Mouse (Mus musculus) forebrain, embryonic 11.5 days (tissue): ENCODE measurements around the gene Tmem87b. TPM values are rescaled to one million over a fixed set of nuclear protein-coding genes. Genes with fewer than 3 reads are reported as not detected.
A peak's percentile ranks its signal among the peaks of the same experiment; 100 is the strongest.

Experiments used
- ATAC-seq: fragments of 200-750 bp; cut with Nextera tagmentation; replicated peaks from 2 replicates; pipeline ENCODE4 v1.8.0; 2017; ENCODE audit warnings: moderate TSS enrichment; ENCODE audit not compliant: low FRiP score
- DNase-seq: peaks from one replicate; pipeline ENCODE4 v3.0.0-alpha.2; 2017; ENCODE audit warnings: low spot score
- H3K27ac ChIP-seq: fragments of 300-500 bp; sonication (generic); 2 replicates; pipeline ENCODE4 v1.5.1; 2014; ENCODE audit warnings: low read depth, low read length
- H3K27me3 ChIP-seq: fragments of 300-500 bp; sonication (generic); 2 replicates; pipeline ENCODE4 v1.6.1; 2014; ENCODE audit warnings: mild to moderate bottlenecking, low read length, mixed read lengths; ENCODE audit not compliant: control insufficient read depth, insufficient read depth
- H3K36me3 ChIP-seq: fragments of 300-500 bp; sonication (generic); 2 replicates; pipeline ENCODE4 v1.6.1; 2014; ENCODE audit warnings: mild to moderate bottlenecking, low read length, moderate library complexity, mixed read lengths; ENCODE audit not compliant: control insufficient read depth, insufficient read depth
- H3K4me1 ChIP-seq: fragments of 300-500 bp; sonication (generic); replicated peaks from 2 replicates; pipeline ENCODE4 v1.6.1; 2014; ENCODE audit warnings: low read length, mixed read lengths; ENCODE audit not compliant: control insufficient read depth, insufficient read depth
- H3K4me2 ChIP-seq: fragments of 300-500 bp; sonication (generic); 2 replicates; pipeline ENCODE4 v1.6.1; 2014; ENCODE audit warnings: low read depth, mild to moderate bottlenecking, low read length, moderate library complexity, mixed read lengths; ENCODE audit not compliant: severe bottlenecking
- H3K4me3 ChIP-seq: fragments of 300-500 bp; sonication (generic); 2 replicates; pipeline ENCODE4 v1.5.1; 2014; ENCODE audit warnings: low read depth, low read length
- H3K9ac ChIP-seq: fragments of 300-500 bp; sonication (generic); 2 replicates; pipeline ENCODE4 v1.6.1; 2014; ENCODE audit warnings: low read length
- H3K9me3 ChIP-seq: fragments of 300-500 bp; sonication (generic); 2 replicates; pipeline ENCODE4 v1.6.1; 2016; ENCODE audit warnings: low read length, mixed read lengths; ENCODE audit not compliant: control insufficient read depth
- WGBS: fragments of 180-500 bp; shearing (Covaris S2); extraction: QIAGEN DNeasy Blood & Tissue Kit; methylation state at CpG from one replicate; pipeline ENCODE4 v1.1.7; 2014; 5-methylcytosine and 5-hydroxymethylcytosine counted together
- polyA plus RNA-seq: library from polyadenylated mRNA; unstranded; fragments of >200 nt; fragmentation: Nextera tagmentation; extraction: Ambion mirVana; gene quantifications from 2 replicates; pipeline ENCODE4 v1.2.1, GENCODE M21; 2014

The Tmem87b gene
- polyA plus RNA-seq, 1 experiment from 2014 or later = 24.2 TPM

DNA sequence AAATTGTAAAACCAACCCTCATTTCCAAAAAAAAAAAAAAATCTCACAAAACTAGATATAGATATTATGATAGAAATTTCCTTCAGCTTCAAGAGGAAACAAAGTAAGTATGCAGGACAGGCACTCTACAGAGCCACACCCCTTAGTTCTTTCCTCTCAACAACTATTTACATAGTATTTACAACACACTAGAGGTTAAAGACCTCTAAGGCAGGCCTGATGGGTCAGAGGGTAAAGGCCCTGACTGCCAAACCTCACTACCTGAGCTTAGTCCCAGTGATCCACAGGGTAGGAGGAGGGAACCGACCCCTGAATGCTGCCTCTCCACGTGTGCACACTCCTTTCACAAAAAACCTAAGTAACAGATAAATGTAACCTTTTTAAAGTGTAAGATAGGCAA is 5.2 kb upstream of the Tmem87b start:
- Histone ChIP-seq H3K27me3 (no peaks in the 10 kb centered on the region), H3K9ac (no peak overlapping the region), H3K27ac (no peak overlapping the region), H3K9me3 (no peaks in the 10 kb centered on the region), H3K4me2 (no peak overlapping the region), H3K36me3 (no peaks in the 10 kb centered on the region), H3K4me1 (no peaks in the 10 kb centered on the region), H3K4me3 (no peak overlapping the region)
- no peak for DNase-seq
- WGBS = 37% methylated on average over 2 of the region's 2 CpGs
- no peak for ATAC-seq

DNA sequence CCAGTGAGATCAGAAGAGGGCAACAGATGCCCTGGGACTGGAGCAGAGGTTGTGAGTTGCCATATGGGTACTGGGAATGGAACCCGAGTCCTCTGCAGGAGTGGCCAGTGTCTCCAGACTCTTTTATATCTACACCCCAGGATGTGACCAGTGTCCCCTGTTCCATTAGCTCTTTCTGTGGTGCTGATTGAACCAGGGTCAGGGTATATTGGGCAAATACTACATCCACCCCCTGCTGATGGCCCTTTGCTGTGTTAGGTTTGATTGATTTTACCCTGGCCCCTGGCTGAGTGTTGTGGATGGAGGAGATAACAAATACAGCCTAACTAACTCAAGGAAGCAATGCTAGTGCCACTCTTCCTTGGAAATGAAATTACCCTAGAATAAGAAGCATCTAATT is 1.6 kb upstream of the Tmem87b start:
- H3K9ac ChIP-seq = no peak overlapping the region
- no peaks in the 10 kb centered on the region for H3K4me1 ChIP-seq
- H3K36me3 ChIP-seq = no peaks in the 10 kb centered on the region
- no peak overlapping the region for H3K4me3 ChIP-seq
- H3K27me3 ChIP-seq = no peaks in the 10 kb centered on the region
- no peak overlapping the region for H3K4me2 ChIP-seq
- no peak for DNase-seq
- H3K27ac ChIP-seq = no peak overlapping the region
- no peaks in the 10 kb centered on the region for H3K9me3 ChIP-seq
- 70% methylated on average over 1 of the region's 1 CpGs for WGBS
- no peak for ATAC-seq

DNA sequence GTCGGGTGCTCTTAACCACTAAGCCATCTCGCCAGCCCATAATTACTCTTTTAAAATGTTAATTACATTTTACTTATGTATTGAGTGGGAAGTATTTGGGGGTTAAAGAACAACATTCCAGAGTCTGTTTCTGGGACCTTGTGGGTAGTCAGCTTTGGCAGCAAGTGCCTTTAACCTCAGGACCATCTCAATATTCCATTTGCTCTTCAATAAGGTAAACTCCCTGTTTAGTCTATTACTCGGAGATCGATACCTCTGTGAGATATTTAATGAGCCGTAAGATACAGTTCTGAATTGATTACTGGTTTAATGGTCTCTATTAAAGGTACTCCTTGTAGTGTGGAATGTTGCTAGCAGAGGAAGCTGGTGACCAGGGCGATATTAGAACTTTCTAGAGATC is 1.0 kb upstream of the Tmem87b start:
- Histone ChIP-seq H3K4me1 (no peaks in the 10 kb centered on the region), H3K27me3 (no peaks in the 10 kb centered on the region), H3K9ac (no peak overlapping the region), H3K27ac (no peak overlapping the region), H3K4me3 (peak overlapping the region; percentile 80; the same call in 1 of the 2 replicates), H3K36me3 (no peaks in the 10 kb centered on the region), H3K4me2 (peak overlapping the region; percentile 57; the same call in 1 of the 2 replicates), H3K9me3 (no peaks in the 10 kb centered on the region)
- DNase-seq (no peak), ATAC-seq (no peak)
- WGBS = 48% methylated on average over 6 of the region's 6 CpGs

DNA sequence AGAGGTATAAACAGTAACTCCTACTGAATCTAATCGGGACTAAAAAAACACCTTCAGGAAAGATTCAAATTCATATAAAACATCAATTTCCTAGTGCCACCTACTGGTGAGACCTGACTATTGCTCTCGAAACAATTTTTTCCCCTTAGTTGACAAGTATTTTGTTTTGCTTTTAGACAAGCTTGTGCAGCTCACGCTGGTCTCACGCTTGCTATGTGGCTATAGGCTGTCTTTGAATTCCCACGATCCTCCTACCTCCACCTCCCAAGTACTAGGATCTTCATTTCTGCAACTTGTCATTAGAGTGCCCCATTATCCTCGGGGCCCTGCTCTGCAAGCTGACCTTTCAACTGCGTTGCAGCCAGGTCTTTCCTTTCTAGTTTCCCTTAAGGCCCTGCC is 532 bp upstream of the Tmem87b start:
- Histone ChIP-seq H3K9me3 (no peaks in the 10 kb centered on the region), H3K27me3 (no peaks in the 10 kb centered on the region), H3K27ac (0 out of 2 replicates have a peak overlapping the region, but pooled peaks have one; percentile 43), H3K4me1 (no peaks in the 10 kb centered on the region), H3K4me3 (peak overlapping the region; percentile 80), H3K36me3 (no peaks in the 10 kb centered on the region), H3K9ac (no peak overlapping the region), H3K4me2 (peak overlapping the region; percentile 57)
- under 1% methylated on average over 7 of the region's 7 CpGs for WGBS
- DNase-seq (no peak), ATAC-seq (no peak; the same call in 1 of the 2 replicates)

DNA sequence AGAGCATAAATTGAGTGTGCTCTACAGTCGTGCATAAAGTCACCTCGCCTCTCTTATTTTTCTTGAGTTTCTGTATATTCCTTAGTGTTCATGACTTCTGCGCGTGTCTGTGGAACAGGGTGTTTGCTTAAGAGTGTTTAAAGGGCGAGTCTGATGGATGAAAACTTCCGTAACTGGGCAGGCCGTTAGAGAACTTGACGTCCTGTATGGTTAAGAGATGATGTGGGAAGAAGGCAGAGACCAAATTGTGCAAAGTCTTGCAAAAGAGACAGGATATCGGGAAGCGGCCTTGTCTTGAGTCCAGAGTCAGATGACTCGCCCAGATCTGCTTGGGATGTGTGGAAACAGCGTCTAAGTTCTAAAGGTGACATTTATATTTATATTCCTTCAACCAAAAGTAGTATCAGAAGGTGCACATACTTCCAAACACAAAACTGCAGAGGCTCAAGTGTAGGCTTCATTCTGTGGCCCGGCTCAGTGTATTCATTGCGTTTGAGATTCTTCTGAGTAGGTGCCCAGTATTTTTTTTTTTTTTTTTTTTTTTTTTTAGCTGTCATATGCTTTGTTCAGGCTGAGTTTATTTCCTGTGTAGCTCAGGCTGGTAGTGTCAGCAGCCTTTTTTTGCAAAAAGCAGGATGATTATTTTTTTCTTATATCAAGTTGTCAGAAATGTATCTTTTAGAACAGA is 1.2 kb downstream of the Tmem87b start:
- no peaks in the 10 kb centered on the region for H3K9me3 ChIP-seq
- DNase-seq (no peak), ATAC-seq (no peak)
- 25% methylated on average over 14 of the region's 14 CpGs for WGBS
- H3K9ac ChIP-seq = peak overlapping the region; percentile 84
- H3K4me2 ChIP-seq = peak overlapping the region; percentile 57
- no peaks in the 10 kb centered on the region for H3K36me3 ChIP-seq
- peak overlapping the region; percentile 80 for H3K4me3 ChIP-seq
- H3K27ac ChIP-seq = peak overlapping the region; percentile 94
- no peaks in the 10 kb centered on the region for H3K27me3 ChIP-seq
- no peaks in the 10 kb centered on the region for H3K4me1 ChIP-seq

DNA sequence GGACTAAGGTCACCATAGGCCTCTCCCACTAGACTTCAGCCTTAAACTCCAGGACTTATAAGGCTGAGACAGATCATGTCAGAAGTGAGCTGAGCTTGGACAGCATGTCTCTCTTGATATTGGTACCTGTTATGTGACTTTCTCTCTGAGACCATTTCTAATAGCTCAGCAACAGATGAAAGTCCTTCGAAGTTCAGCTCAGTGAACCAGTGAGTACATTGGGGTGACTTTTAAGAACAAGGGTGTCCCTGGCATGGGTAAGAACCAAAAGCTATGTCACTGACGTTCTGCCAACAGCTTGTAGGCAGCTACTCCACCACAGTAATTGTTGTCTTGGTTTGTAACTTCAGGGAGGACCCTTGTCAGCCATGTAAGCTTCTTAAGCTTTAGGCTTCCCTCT is 2.7 kb downstream of the Tmem87b start:
- no peak overlapping the region for H3K4me3 ChIP-seq
- H3K27me3 ChIP-seq = no peaks in the 10 kb centered on the region
- no peaks in the 10 kb centered on the region for H3K36me3 ChIP-seq
- no peaks in the 10 kb centered on the region for H3K9me3 ChIP-seq
- ATAC-seq (no peak), DNase-seq (no peak)
- H3K9ac ChIP-seq = no peak overlapping the region
- 92% methylated on average over 2 of the region's 2 CpGs for WGBS
- H3K4me1 ChIP-seq = no peaks in the 10 kb centered on the region
- H3K4me2 ChIP-seq = no peak overlapping the region
- no peak overlapping the region for H3K27ac ChIP-seq

DNA sequence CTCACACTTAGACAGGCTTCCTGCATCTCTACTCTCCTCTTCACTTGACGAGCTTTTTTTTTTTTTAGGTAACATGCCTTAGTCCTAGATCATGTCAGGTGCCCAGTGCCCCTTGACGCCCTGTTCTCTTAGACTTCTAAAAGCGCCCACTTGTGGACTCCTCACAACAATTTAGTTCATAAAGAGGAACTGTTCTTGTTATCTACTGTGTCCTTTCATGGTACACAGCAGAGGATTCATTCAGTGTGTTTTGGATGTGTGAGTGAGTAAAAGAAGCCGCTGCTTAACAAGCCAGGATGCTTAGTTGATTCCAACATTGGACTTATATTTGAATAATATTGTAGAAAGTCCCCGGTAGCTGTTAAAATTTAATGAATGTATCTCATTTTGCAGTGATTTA is 6.0 kb downstream of the Tmem87b start:
- WGBS = 92% methylated on average over 5 of the region's 5 CpGs
- no peak for ATAC-seq
- no peak overlapping the region for H3K4me2 ChIP-seq
- no peak overlapping the region for H3K9ac ChIP-seq
- no peaks in the 10 kb centered on the region for H3K4me1 ChIP-seq
- no peaks in the 10 kb centered on the region for H3K9me3 ChIP-seq
- H3K36me3 ChIP-seq = no peaks in the 10 kb centered on the region; the same call in 1 of the 2 replicates
- no peaks in the 10 kb centered on the region for H3K27me3 ChIP-seq
- DNase-seq = no peak
- H3K27ac ChIP-seq = no peak overlapping the region
- H3K4me3 ChIP-seq = no peak overlapping the region

DNA sequence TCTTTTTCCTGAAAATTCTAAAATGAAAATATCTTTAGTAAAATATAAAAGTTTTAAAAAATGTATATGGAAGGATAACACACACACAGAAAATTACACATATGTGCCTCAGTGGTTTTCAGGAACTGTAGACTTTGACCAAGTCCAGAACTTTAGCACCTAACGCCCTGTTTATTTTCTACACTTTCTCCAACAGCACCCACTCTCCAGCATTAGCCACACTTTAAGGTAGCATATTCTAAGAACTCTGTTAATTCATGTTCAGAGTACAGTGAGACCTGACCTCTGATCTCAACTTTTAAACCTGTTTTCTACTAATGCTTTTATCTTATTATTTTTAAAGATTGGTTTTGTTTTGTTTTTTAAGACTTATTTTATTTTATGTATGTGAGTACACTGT is 9.9 kb downstream of the Tmem87b start:
- H3K9ac ChIP-seq = no peak overlapping the region
- DNase-seq (no peak), ATAC-seq (no peak)
- no peak overlapping the region for H3K4me3 ChIP-seq
- peaks cover 2% of the 10 kb centered on the region for H3K36me3 ChIP-seq
- no peaks in the 10 kb centered on the region for H3K27me3 ChIP-seq
- H3K4me2 ChIP-seq = no peak overlapping the region
- 100% methylated on average over 1 of the region's 1 CpGs for WGBS
- no peaks in the 10 kb centered on the region for H3K4me1 ChIP-seq
- no peaks in the 10 kb centered on the region for H3K9me3 ChIP-seq
- H3K27ac ChIP-seq = no peak overlapping the region

DNA sequence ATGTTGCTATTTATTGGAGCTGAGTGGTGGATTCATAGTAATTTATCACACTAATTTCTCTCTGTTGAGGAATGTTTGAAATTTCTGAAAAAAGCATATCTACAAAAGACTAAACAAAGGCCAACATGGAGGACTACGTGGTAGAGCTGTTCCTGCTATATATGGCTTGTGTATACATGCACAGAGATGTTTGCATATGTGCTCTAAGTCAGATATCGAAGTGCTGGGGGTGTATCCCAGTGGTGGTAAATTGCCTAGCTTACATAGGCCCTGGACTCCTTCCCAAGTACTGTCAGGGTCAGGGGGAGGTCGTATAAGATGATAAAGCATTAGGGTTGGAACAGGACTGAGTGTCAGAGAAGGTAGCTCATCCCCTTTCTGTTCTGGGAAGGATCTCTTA is 14.7 kb downstream of the Tmem87b start:
- Histone ChIP-seq H3K9ac (no peak overlapping the region), H3K36me3 (peaks cover 2% of the 10 kb centered on the region), H3K4me3 (no peak overlapping the region), H3K27me3 (no peaks in the 10 kb centered on the region), H3K27ac (no peak overlapping the region), H3K4me2 (no peak overlapping the region), H3K9me3 (no peaks in the 10 kb centered on the region), H3K4me1 (no peaks in the 10 kb centered on the region)
- DNase-seq (no peak), ATAC-seq (no peak)
- WGBS = 88% methylated on average over 3 of the region's 3 CpGs
